Mouse (Mus musculus) midbrain, embryonic 14.5 days (tissue): ENCODE results near the gene Megf11. TPM values are rescaled to one million over a fixed set of nuclear protein-coding genes. Genes with fewer than 3 reads are reported as not detected.

Source experiments
- ATAC-seq: fragments of 200-750 bp; cut with Nextera tagmentation; 2 replicates; pipeline ENCODE4 v1.8.0; 2017; ENCODE audit warnings: moderate number of reproducible peaks, moderate library complexity; ENCODE audit not compliant: low FRiP score, low TSS enrichment
- DNase-seq: peaks from one replicate; pipeline ENCODE4 v3.0.0-alpha.2; 2015
- H3K27ac ChIP-seq: fragments of 300-500 bp; sonication (generic); replicated peaks from 2 replicates; pipeline ENCODE4 v1.5.1; 2014; ENCODE audit warnings: mild to moderate bottlenecking, low read depth, low read length, moderate library complexity
- H3K27me3 ChIP-seq: fragments of 300-500 bp; sonication (generic); 2 replicates; pipeline ENCODE4 v1.6.1; 2014; ENCODE audit warnings: low read length, control low read depth, mixed read lengths; ENCODE audit not compliant: control insufficient read depth, insufficient read depth
- H3K36me3 ChIP-seq: fragments of 300-500 bp; sonication (generic); 2 replicates; pipeline ENCODE4 v1.6.1; 2014; ENCODE audit warnings: low read length, control low read depth; ENCODE audit not compliant: control insufficient read depth, insufficient read depth
- H3K4me1 ChIP-seq: fragments of 300-500 bp; sonication (generic); 2 replicates; pipeline ENCODE4 v1.6.1; 2014; ENCODE audit warnings: mild to moderate bottlenecking, antibody characterized with exemption, low read length, control low read depth; ENCODE audit not compliant: control insufficient read depth, insufficient read depth
- H3K4me2 ChIP-seq: fragments of 300-500 bp; sonication (generic); 2 replicates; pipeline ENCODE4 v1.6.1; 2014; ENCODE audit warnings: mild to moderate bottlenecking, low read length, moderate library complexity
- H3K4me3 ChIP-seq: fragments of 300-500 bp; sonication (generic); replicated peaks from 2 replicates; pipeline ENCODE4 v1.5.1; 2014; ENCODE audit warnings: low read depth, low read length
- H3K9ac ChIP-seq: fragments of 300-500 bp; sonication (generic); replicated peaks from 2 replicates; pipeline ENCODE4 v1.6.1; 2014; ENCODE audit warnings: mild to moderate bottlenecking, low read length, moderate library complexity
- H3K9me3 ChIP-seq: fragments of 300-500 bp; sonication (generic); 2 replicates; pipeline ENCODE4 v1.6.1; 2016; ENCODE audit warnings: low read length, control low read depth, mixed read lengths; ENCODE audit not compliant: control insufficient read depth
- WGBS: fragments of 180-500 bp; shearing (Covaris S2); extraction: QIAGEN DNeasy Blood & Tissue Kit; methylation state at CpG from one replicate; pipeline ENCODE4 v1.1.7; 2014; 5-methylcytosine and 5-hydroxymethylcytosine counted together
- polyA plus RNA-seq: library from polyadenylated mRNA; unstranded; fragments of >200 nt; fragmentation: Nextera tagmentation; extraction: Ambion mirVana; gene quantifications from 2 replicates; pipeline ENCODE4 v1.2.1, GENCODE M21; 2014

Gene Megf11
- polyA plus RNA-seq, 1 experiment from 2014 or later, result 18.6 TPM

- no peak overlapping the region for H3K9ac ChIP-seq
- no peak overlapping the region for H3K4me2 ChIP-seq
- 82% methylated on average over 3 of the region's 3 CpGs for WGBS
- no peak overlapping the region for H3K27ac ChIP-seq
- H3K27me3 ChIP-seq, result no peaks in the 10 kb centered on the region
- peaks cover 17% of the 10 kb centered on the region for H3K4me1 ChIP-seq
- DNase-seq (no peak), ATAC-seq (no peak)
- H3K4me3 ChIP-seq, result no peak overlapping the region
- no peaks in the 10 kb centered on the region for H3K9me3 ChIP-seq
- no peaks in the 10 kb centered on the region for H3K36me3 ChIP-seq
Measured at GRCm38 (mm10) chr9:64531935-64532334, 146.5 kb downstream of the Megf11 start.

GRCm38 (mm10) chr9:64532711-64533242 lies 147.4 kb downstream of the Megf11 start:
- H3K4me1 ChIP-seq, result peaks cover 17% of the 10 kb centered on the region
- DNase-seq, result no peak
- no peaks in the 10 kb centered on the region for H3K27me3 ChIP-seq
- H3K4me2 ChIP-seq, result no peak overlapping the region
- ATAC-seq, result no peak
- H3K36me3 ChIP-seq, result no peaks in the 10 kb centered on the region
- H3K9me3 ChIP-seq, result no peaks in the 10 kb centered on the region
- 39% methylated on average over 4 of the region's 4 CpGs for WGBS
- H3K27ac ChIP-seq, result no peak overlapping the region
- no peak overlapping the region for H3K9ac ChIP-seq
- no peak overlapping the region for H3K4me3 ChIP-seq

GRCm38 (mm10) chr9:64533488-64534119 lies 148.2 kb downstream of the Megf11 start:
- H3K4me2 ChIP-seq, result no peak overlapping the region
- H3K27me3 ChIP-seq, result no peaks in the 10 kb centered on the region
- H3K9me3 ChIP-seq, result no peaks in the 10 kb centered on the region
- peaks cover 17% of the 10 kb centered on the region for H3K4me1 ChIP-seq
- H3K9ac ChIP-seq, result no peak overlapping the region; the same call in 1 of the 2 replicates
- peak overlapping the region; percentile 52 for H3K27ac ChIP-seq
- H3K4me3 ChIP-seq, result no peak overlapping the region
- 21% methylated on average over 15 of the region's 15 CpGs for WGBS
- ATAC-seq (no peak), DNase-seq (peak; percentile 69)
- H3K36me3 ChIP-seq, result no peaks in the 10 kb centered on the region

- H3K27ac ChIP-seq, result no peak overlapping the region
- H3K27me3 ChIP-seq, result no peaks in the 10 kb centered on the region
- ATAC-seq (no peak), DNase-seq (no peak)
- H3K4me1 ChIP-seq, result peaks cover 17% of the 10 kb centered on the region
- H3K9me3 ChIP-seq, result no peaks in the 10 kb centered on the region
- H3K9ac ChIP-seq, result no peak overlapping the region
- no peaks in the 10 kb centered on the region for H3K36me3 ChIP-seq
- H3K4me3 ChIP-seq, result no peak overlapping the region
- no peak overlapping the region for H3K4me2 ChIP-seq
- WGBS, result 79% methylated on average over 6 of the region's 6 CpGs
Measured at GRCm38 (mm10) chr9:64534313-64534712, 148.9 kb downstream of the Megf11 start.

- H3K27me3 ChIP-seq, result no peaks in the 10 kb centered on the region
- no peak for DNase-seq
- no peak for ATAC-seq
- peaks cover 17% of the 10 kb centered on the region for H3K4me1 ChIP-seq
- H3K4me3 ChIP-seq, result no peak overlapping the region
- H3K27ac ChIP-seq, result no peak overlapping the region
- 86% methylated on average over 8 of the region's 8 CpGs for WGBS
- H3K9me3 ChIP-seq, result no peaks in the 10 kb centered on the region
- no peak overlapping the region for H3K4me2 ChIP-seq
- no peak overlapping the region for H3K9ac ChIP-seq
- H3K36me3 ChIP-seq, result no peaks in the 10 kb centered on the region
Measured at GRCm38 (mm10) chr9:64534856-64535539, 149.6 kb downstream of the Megf11 start.

GRCm38 (mm10) chr9:64537821-64538220 lies 152.4 kb downstream of the Megf11 start:
- ATAC-seq, result no peak

GRCm38 (mm10) chr9:64542246-64542645 lies 156.8 kb downstream of the Megf11 start:
- ATAC-seq (no peak), DNase-seq (no peak)
- WGBS, result 51% methylated on average over 4 of the region's 4 CpGs
- Histone ChIP-seq H3K4me1 (peaks cover 15% of the 10 kb centered on the region), H3K36me3 (no peaks in the 10 kb centered on the region), H3K9ac (no peak overlapping the region), H3K27me3 (no peaks in the 10 kb centered on the region), H3K4me3 (no peak overlapping the region), H3K27ac (peak overlapping the region; percentile 32; the same call in 1 of the 2 replicates), H3K9me3 (no peaks in the 10 kb centered on the region), H3K4me2 (no peak overlapping the region)

More at GRCm38 (mm10) chr9:64537821-64538220, 152.4 kb downstream of the Megf11 start:
- Histone ChIP-seq H3K9me3 (no peaks in the 10 kb centered on the region), H3K4me1 (peaks cover 24% of the 10 kb centered on the region), H3K4me3 (no peak overlapping the region), H3K27me3 (no peaks in the 10 kb centered on the region), H3K27ac (no peak overlapping the region), H3K4me2 (no peak overlapping the region), H3K36me3 (no peaks in the 10 kb centered on the region), H3K9ac (no peak overlapping the region)
- DNase-seq, result no peak
- 72% methylated on average over 4 of the region's 4 CpGs for WGBS

- no peaks in the 10 kb centered on the region for H3K27me3 ChIP-seq
- H3K27ac ChIP-seq, result 0 out of 2 replicates have a peak overlapping the region, but pooled peaks have one; percentile 32
- ATAC-seq (no peak), DNase-seq (peak; percentile 57)
- H3K36me3 ChIP-seq, result no peaks in the 10 kb centered on the region
- peaks cover 15% of the 10 kb centered on the region for H3K4me1 ChIP-seq
- H3K4me3 ChIP-seq, result no peak overlapping the region
- WGBS, result 35% methylated on average over 7 of the region's 7 CpGs
- H3K9ac ChIP-seq, result no peak overlapping the region
- no peak overlapping the region for H3K4me2 ChIP-seq
- no peaks in the 10 kb centered on the region for H3K9me3 ChIP-seq
Measured at GRCm38 (mm10) chr9:64543125-64543524, 157.7 kb downstream of the Megf11 start.
